Mouse (Mus musculus) intestine, embryonic 15.5 days (tissue): Measurements from ENCODE around the gene Matk. TPM values are rescaled to one million over a fixed set of nuclear protein-coding genes. Genes with fewer than 3 reads are reported as not detected.

ENCODE experiments used
- ATAC-seq: fragments of 200-750 bp; cut with Nextera tagmentation; 2 replicates; pipeline ENCODE4 v1.8.0; 2017; ENCODE audit warnings: moderate TSS enrichment, moderate library complexity
- H3K27ac ChIP-seq: fragments of 300-500 bp; sonication (generic); 2 replicates; pipeline ENCODE4 v1.5.1; 2015; ENCODE audit warnings: mild to moderate bottlenecking, inconsistent platforms
- H3K27me3 ChIP-seq: fragments of 300-500 bp; sonication (generic); replicated peaks from 2 replicates; pipeline ENCODE4 v1.6.1; 2015; ENCODE audit warnings: inconsistent platforms
- H3K36me3 ChIP-seq: fragments of 300-500 bp; sonication (generic); 2 replicates; pipeline ENCODE4 v1.6.1; 2015; ENCODE audit warnings: inconsistent platforms
- H3K4me1 ChIP-seq: fragments of 300-500 bp; sonication (generic); replicated peaks from 2 replicates; pipeline ENCODE4 v1.6.1; 2015; ENCODE audit warnings: inconsistent platforms
- H3K4me2 ChIP-seq: fragments of 300-500 bp; sonication (generic); replicated peaks from 2 replicates; pipeline ENCODE4 v1.6.1; 2015; ENCODE audit warnings: mild to moderate bottlenecking, inconsistent platforms
- H3K4me3 ChIP-seq: fragments of 300-500 bp; sonication (generic); replicated peaks from 2 replicates; pipeline ENCODE4 v1.5.1; 2015; ENCODE audit warnings: inconsistent platforms
- H3K9ac ChIP-seq: fragments of 300-500 bp; sonication (generic); 2 replicates; pipeline ENCODE4 v1.6.1; 2015; ENCODE audit warnings: inconsistent platforms
- H3K9me3 ChIP-seq: fragments of 300-500 bp; sonication (generic); 2 replicates; pipeline ENCODE4 v1.6.1; 2016; ENCODE audit warnings: inconsistent platforms
- WGBS: fragments of 180-500 bp; shearing (Covaris S2); methylation state at CpG from one replicate; pipeline ENCODE4 v1.1.7; 2015; 5-methylcytosine and 5-hydroxymethylcytosine counted together
- polyA plus RNA-seq: library from polyadenylated mRNA; unstranded; fragments of >200 nt; fragmentation: Nextera tagmentation; extraction: Ambion mirVana; gene quantifications from 2 replicates; pipeline ENCODE4 v1.2.1, GENCODE M21; 2015

Matk gene
- polyA plus RNA-seq, 1 experiment from 2014 or later = 2.2 TPM

DNA sequence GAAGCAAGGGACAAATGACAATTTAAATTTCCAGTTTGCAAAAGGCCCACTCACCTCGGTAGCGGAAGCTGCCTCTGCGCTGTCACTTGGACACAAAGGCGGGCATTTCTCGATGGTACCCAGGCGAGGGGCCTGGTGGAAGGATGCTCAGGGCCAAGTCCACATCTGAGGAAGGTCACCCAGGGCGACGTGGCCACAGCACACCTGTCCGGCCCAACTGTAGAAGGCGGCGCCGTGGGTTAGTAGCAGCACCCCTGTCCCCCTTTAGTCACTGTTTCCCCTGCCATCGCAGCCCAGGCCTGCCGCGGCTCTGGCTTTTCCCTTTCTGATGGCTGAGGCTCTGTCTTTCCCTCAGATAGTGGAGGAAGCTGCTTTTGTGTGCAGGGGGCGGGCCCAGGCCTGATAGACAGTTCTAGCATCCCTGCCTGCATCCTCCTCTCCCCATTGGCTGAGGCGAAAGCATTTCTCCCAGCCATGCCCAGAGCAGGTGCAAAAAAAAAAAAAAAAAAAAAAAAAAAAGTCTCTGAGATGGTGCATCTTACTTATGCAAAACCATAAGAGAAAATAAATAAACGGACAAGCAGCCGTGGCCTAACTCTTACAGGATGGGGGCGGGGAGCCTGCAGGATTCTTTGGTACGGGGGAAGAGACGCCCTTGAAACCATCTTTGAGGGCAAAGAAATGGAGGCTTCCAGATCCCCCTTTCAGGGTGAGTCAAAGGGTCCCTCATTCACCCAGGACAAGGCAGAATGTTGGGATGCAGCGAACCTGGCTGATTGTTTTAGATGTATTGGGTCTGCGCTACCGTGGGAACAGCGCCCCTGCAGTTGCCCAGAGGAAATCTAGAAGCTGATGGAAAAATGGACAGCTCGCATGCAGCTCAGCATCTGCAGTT, 22.1 kb upstream of the Matk start, which contains the start of gene Atcay:
Atcay (minus strand) TSS at position 396 of the 895 bp plus-strand sequence.
- 13% methylated on average over 27 of the region's 27 CpGs for WGBS
- peaks cover 31% of the 10 kb centered on the region for H3K27me3 ChIP-seq
- peak within 1 kb of the TSS; percentile 5; the same call in 1 of the 2 replicates for H3K9ac ChIP-seq
- no peak for ATAC-seq
- H3K4me3 ChIP-seq = peak within 1 kb of the TSS; percentile 19
- H3K36me3 ChIP-seq = no peaks in the 10 kb centered on the region
- peak within 1 kb of the TSS; percentile 14 for H3K4me2 ChIP-seq
- H3K9me3 ChIP-seq = no peaks in the 10 kb centered on the region
- peaks cover 22% of the 10 kb centered on the region for H3K4me1 ChIP-seq
- H3K27ac ChIP-seq = no peak within 1 kb of the TSS

DNA sequence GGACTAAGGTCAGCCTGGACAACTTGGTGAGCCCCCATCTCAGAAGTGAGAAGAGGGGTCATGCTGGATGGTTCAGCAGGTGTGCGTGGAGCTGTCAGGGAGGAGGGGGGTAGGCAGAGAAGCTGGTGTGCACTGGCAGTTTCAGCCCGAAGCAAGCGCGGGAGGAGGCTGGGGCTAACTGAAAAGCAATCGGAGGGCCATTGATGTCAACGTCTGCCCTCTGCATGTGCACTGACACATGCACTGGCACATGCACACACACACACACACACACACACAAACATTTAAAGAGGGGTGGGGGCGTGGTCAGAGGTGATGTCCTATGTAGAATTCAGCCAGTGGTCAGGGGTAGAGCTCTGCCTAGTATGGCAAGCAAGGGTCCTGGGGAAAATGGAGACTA, 21.3 kb upstream of the Matk start:
- Histone ChIP-seq H3K9me3 (no peaks in the 10 kb centered on the region), H3K4me3 (no peak overlapping the region), H3K4me2 (no peak overlapping the region), H3K27me3 (peaks cover 31% of the 10 kb centered on the region), H3K27ac (no peak overlapping the region), H3K4me1 (peaks cover 22% of the 10 kb centered on the region), H3K9ac (no peak overlapping the region), H3K36me3 (no peaks in the 10 kb centered on the region)
- no peak for ATAC-seq
- WGBS = 53% methylated on average over 7 of the region's 7 CpGs

DNA sequence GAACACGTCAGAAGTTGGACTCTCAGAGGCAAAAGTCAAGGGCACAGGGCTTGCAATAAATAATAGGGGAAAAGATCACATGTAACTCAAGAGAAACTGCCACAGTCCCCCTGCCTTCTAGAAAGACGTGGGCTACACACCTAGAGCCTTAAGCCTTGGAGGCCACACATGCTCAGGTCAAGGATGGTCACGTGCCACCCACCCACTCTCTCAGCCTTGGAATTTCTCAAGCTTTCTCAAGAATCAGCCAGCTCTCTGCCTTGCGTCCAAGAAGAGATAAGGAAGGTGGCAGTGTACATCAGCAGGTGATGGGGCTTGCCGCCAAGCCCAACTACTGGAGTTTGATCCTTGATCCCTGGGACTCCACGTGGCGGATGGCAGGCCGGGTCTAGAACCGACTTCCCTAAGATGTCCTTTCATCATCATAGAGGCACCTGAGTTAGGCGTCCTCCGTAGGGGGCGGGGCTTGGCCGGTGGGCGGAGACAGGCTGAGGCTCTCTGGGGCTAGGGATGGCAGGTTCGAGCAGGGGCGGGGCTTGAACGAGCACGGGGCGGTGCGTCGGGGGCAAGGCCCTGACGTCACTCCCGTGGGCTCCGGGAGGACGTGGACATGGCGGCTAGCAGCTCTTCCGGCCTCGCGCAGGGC, 20.0 kb upstream of the Matk start, which contains the start of gene Zfr2:
Zfr2 (plus strand) TSS at position 576 of the 646 bp plus-strand sequence.
- 5% methylated on average over 29 of the region's 29 CpGs for WGBS
- peak within 1 kb of the TSS; percentile 58 for H3K27ac ChIP-seq
- H3K4me1 ChIP-seq = peaks cover 22% of the 10 kb centered on the region
- peaks cover 31% of the 10 kb centered on the region for H3K27me3 ChIP-seq
- H3K9me3 ChIP-seq = no peaks in the 10 kb centered on the region
- peak within 1 kb of the TSS; percentile 76 for H3K4me3 ChIP-seq
- peak within 1 kb of the TSS; percentile 77 for H3K9ac ChIP-seq
- peak; percentile 90 for ATAC-seq
- H3K36me3 ChIP-seq = no peaks in the 10 kb centered on the region
- H3K4me2 ChIP-seq = peak within 1 kb of the TSS; percentile 72

DNA sequence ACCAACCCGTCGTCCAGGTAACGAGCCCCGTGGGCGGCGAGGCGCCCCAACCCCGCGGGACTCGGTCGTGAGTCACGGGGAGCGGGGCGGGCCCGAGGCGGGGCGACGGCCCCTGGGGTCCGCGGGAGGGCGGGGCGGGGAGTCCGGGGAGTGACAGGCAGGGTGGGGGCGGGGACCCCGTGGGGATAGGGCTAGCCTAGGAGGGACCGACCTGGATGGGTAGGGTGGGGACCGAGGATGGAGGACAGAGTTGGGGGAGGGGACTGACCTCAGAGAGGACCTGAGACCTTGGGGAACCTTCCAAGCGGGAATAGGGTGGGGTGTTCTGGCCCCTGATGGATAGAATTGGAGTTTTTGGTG, 19.5 kb upstream of the Matk start:
- no peaks in the 10 kb centered on the region for H3K9me3 ChIP-seq
- WGBS = under 1% methylated on average over 24 of the region's 28 CpGs
- H3K4me2 ChIP-seq = peak overlapping the region; percentile 72
- ATAC-seq = peak; percentile 75
- peak overlapping the region; percentile 76 for H3K4me3 ChIP-seq
- H3K4me1 ChIP-seq = peaks cover 22% of the 10 kb centered on the region
- peak overlapping the region; percentile 77 for H3K9ac ChIP-seq
- H3K27ac ChIP-seq = peak overlapping the region; percentile 58
- peaks cover 33% of the 10 kb centered on the region for H3K27me3 ChIP-seq
- no peaks in the 10 kb centered on the region for H3K36me3 ChIP-seq

DNA sequence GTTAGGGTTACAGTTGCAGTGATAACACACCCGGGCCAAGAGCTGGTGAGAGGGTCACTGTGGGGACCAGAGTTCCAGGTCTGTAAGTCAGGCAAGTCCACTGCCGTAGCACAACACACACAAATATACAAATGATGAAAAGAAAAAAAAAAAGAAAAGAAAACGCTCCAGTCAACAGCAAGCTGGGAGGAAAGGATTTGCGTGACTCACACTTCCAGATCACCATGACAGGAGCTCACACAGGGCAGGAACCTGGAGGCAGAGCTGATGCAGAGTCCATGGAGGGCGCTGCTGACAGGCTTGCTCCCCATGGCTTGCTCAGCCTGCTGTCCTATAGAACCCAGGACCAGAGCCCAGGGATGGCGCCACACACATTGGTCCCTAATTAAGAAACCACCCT, 18.5 kb upstream of the Matk start:
- Histone ChIP-seq H3K9me3 (no peaks in the 10 kb centered on the region), H3K4me1 (peaks cover 22% of the 10 kb centered on the region), H3K27ac (peak overlapping the region; percentile 32; the same call in 1 of the 2 replicates), H3K4me3 (0 out of 2 replicates have a peak overlapping the region, but pooled peaks have one; percentile 76), H3K9ac (no peak overlapping the region; the same call in 1 of the 2 replicates), H3K27me3 (peaks cover 29% of the 10 kb centered on the region), H3K36me3 (no peaks in the 10 kb centered on the region), H3K4me2 (peak overlapping the region; percentile 72; the same call in 1 of the 2 replicates)
- WGBS = 84% methylated on average over 6 of the region's 6 CpGs
- ATAC-seq = no peak

- Histone ChIP-seq H3K9me3 (no peaks in the 10 kb centered on the region), H3K4me3 (no peak overlapping the region), H3K27ac (no peak overlapping the region), H3K4me2 (no peak overlapping the region), H3K4me1 (peaks cover 21% of the 10 kb centered on the region), H3K36me3 (no peaks in the 10 kb centered on the region), H3K9ac (no peak overlapping the region), H3K27me3 (peaks cover 27% of the 10 kb centered on the region)
- no peak for ATAC-seq
- WGBS = 86% methylated on average over 12 of the region's 12 CpGs
Measured at GRCm38 (mm10) chr10:81236471-81237268, 16.1 kb upstream of the Matk start.

GRCm38 (mm10) chr10:81238618-81239017, 14.1 kb upstream of the Matk start:
- 77% methylated on average over 2 of the region's 2 CpGs for WGBS
- Histone ChIP-seq H3K4me2 (no peak overlapping the region), H3K36me3 (no peaks in the 10 kb centered on the region), H3K27ac (no peak overlapping the region), H3K4me3 (no peak overlapping the region), H3K9me3 (no peaks in the 10 kb centered on the region), H3K9ac (no peak overlapping the region), H3K27me3 (peaks cover 23% of the 10 kb centered on the region), H3K4me1 (peaks cover 12% of the 10 kb centered on the region)
- ATAC-seq = no peak

DNA sequence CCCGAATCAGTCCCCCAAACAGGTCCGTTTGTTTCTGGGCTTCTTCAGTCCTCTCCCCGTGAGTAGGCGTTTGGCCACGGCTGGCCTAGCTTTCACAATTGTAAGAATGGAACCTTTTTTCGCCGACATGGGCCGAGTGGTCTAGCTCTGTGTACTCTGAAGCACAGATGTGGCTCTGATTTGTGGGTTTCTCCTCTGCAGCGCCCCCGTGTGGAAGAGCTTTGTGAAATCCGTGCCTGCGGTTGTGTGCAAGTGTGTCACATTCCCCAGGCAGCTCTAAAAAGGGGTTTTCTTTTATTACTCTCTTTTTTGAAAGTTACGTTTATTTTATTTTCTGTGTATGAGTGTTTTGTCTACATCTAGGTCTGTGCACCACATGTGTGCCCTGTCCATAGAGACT, 11.9 kb upstream of the Matk start:
- 32% methylated on average over 13 of the region's 13 CpGs for WGBS
- Histone ChIP-seq H3K27ac (no peak overlapping the region), H3K4me1 (peaks cover 14% of the 10 kb centered on the region; the same call in 1 of the 2 replicates), H3K4me2 (no peak overlapping the region), H3K9ac (no peak overlapping the region), H3K27me3 (peaks cover 23% of the 10 kb centered on the region), H3K9me3 (no peaks in the 10 kb centered on the region), H3K4me3 (no peak overlapping the region), H3K36me3 (no peaks in the 10 kb centered on the region)
- ATAC-seq = no peak

DNA sequence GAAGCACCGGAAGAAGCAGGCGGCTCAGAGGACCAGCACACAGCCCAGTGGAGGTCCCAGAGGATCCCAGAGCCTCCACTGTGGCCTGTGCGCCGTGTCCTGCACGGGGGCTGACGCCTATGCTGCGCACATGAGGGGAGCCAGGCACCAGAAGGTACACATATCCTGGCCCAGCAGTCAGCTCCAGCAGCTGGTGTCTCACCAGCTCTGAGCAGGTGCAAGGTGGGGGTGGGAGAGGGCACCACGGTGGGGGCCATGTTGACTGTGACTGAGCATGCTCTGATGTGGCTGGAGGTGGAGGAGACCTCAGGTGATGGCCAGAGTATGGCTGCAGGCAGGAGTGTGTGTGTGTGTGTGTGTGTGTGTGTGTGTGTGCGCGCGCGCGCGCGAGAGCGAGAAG, 10.7 kb upstream of the Matk start:
- Histone ChIP-seq H3K4me3 (no peak overlapping the region), H3K27ac (no peak overlapping the region), H3K9ac (no peak overlapping the region), H3K4me2 (no peak overlapping the region), H3K4me1 (peaks cover 14% of the 10 kb centered on the region; the same call in 1 of the 2 replicates), H3K9me3 (no peaks in the 10 kb centered on the region), H3K36me3 (no peaks in the 10 kb centered on the region), H3K27me3 (peaks cover 23% of the 10 kb centered on the region)
- 89% methylated on average over 16 of the region's 16 CpGs for WGBS
- ATAC-seq = no peak

- Histone ChIP-seq H3K4me1 (peaks cover 14% of the 10 kb centered on the region; the same call in 1 of the 2 replicates), H3K4me3 (no peak overlapping the region), H3K4me2 (no peak overlapping the region), H3K36me3 (no peaks in the 10 kb centered on the region), H3K27ac (no peak overlapping the region), H3K27me3 (peaks cover 17% of the 10 kb centered on the region), H3K9ac (no peak overlapping the region), H3K9me3 (no peaks in the 10 kb centered on the region)
- 72% methylated on average over 4 of the region's 4 CpGs for WGBS
- ATAC-seq = no peak
Measured at GRCm38 (mm10) chr10:81244146-81244545, 8.6 kb upstream of the Matk start.

DNA sequence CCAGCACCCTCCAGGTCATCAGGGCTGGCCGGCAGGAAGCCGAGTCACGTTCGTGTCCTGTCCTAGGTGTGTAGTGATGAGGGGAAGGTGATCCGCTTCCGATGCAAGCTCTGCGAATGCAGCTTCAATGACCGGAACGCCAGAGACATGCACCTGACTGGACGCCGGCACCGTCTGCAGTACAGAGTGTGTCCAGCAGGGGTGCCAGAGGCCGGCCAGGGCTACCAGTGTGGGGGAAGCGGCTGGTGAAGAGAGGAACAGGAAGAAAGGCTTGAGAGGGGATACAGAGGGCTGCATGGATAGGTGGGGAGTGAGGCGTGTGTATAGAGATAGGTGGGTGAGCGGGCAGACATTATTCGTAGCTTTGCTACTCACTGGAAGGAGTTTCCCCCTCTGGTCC, 8.1 kb upstream of the Matk start:
- Histone ChIP-seq H3K27me3 (peaks cover 13% of the 10 kb centered on the region), H3K4me1 (peaks cover 11% of the 10 kb centered on the region; the same call in 1 of the 2 replicates), H3K9me3 (no peaks in the 10 kb centered on the region), H3K9ac (no peak overlapping the region), H3K36me3 (no peaks in the 10 kb centered on the region), H3K27ac (no peak overlapping the region), H3K4me3 (no peak overlapping the region), H3K4me2 (no peak overlapping the region)
- WGBS = 11% methylated on average over 17 of the region's 17 CpGs
- ATAC-seq = peak; percentile 61

DNA sequence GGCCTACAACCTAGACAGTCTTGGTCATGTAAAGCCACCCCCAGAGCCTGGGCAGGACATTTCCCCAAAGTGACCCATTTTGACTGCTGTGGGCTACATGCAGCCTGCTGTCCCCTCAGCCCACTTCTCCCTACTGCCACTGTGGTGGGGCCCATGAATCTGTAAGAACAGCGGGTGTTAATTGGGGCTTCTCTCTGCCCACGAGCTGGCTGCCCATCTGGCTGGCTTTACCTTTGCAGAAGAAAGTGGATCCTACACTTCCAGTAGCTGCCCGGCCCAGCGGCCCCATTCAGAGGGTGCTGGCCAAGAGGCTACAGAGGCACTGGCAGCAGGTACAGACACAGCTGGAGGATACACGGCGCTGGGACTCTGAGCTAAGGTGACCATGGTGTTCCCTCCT, 7.6 kb upstream of the Matk start:
- H3K27ac ChIP-seq = no peak overlapping the region

More for the DNA sequence above, 7.6 kb upstream of the Matk start:
- H3K27me3 ChIP-seq = peaks cover 7% of the 10 kb centered on the region
- H3K4me3 ChIP-seq = no peak overlapping the region
- H3K4me2 ChIP-seq = no peak overlapping the region
- H3K9ac ChIP-seq = no peak overlapping the region
- H3K36me3 ChIP-seq = no peaks in the 10 kb centered on the region
- no peaks in the 10 kb centered on the region for H3K9me3 ChIP-seq
- WGBS = 87% methylated on average over 6 of the region's 6 CpGs
- peaks cover 9% of the 10 kb centered on the region; the same call in 1 of the 2 replicates for H3K4me1 ChIP-seq
- no peak for ATAC-seq
